Mouse (Mus musculus) spleen, postnatal 4 days (tissue): ENCODE results near the gene Bola1.

ENCODE experiments used
- DNase-seq, 2 experiments: peaks; one replicate each; pipeline ENCODE4 v3.0.0; 2022; ENCODE audit warnings: low spot score in 2 of 2

Bola1 gene

GRCm38 (mm10) chr3:96155501-96155900, 64.0 kb downstream of the Bola1 start:
- no peak for DNase-seq

- no peak for DNase-seq
Observed at GRCm38 (mm10) chr3:96152611-96153010, 66.9 kb downstream of the Bola1 start.

GRCm38 (mm10) chr3:96151836-96152235, 67.7 kb downstream of the Bola1 start:
- DNase-seq: no peak

GRCm38 (mm10) chr3:96147950-96148349, 71.6 kb downstream of the Bola1 start:
- no peak for DNase-seq
